Mouse (Mus musculus) ES-Bruce4 (cell line): ENCODE measurements at regions not wholly inside any gene's neighbourhood (a gene's known extent, or its start where the extent isn't known, plus 50 kb on each side); places are given as distances from the start of the nearest gene placed in this dataset.

ENCODE experiments used
- CTCF ChIP-seq: IDR thresholded peaks from one replicate; pipeline ENCODE4 v1.8.1; 2011; ENCODE audit warnings: low read depth, low read length
- EP300 ChIP-seq: IDR thresholded peaks from 2 replicates; pipeline ENCODE4 v1.6.1; 2011; ENCODE audit warnings: low read depth, low read length; ENCODE audit not compliant: insufficient read depth
- POLR2A ChIP-seq: IDR thresholded peaks from one replicate; pipeline ENCODE4 v1.8.1; 2011; ENCODE audit warnings: low read length; ENCODE audit not compliant: insufficient read depth

DNA sequence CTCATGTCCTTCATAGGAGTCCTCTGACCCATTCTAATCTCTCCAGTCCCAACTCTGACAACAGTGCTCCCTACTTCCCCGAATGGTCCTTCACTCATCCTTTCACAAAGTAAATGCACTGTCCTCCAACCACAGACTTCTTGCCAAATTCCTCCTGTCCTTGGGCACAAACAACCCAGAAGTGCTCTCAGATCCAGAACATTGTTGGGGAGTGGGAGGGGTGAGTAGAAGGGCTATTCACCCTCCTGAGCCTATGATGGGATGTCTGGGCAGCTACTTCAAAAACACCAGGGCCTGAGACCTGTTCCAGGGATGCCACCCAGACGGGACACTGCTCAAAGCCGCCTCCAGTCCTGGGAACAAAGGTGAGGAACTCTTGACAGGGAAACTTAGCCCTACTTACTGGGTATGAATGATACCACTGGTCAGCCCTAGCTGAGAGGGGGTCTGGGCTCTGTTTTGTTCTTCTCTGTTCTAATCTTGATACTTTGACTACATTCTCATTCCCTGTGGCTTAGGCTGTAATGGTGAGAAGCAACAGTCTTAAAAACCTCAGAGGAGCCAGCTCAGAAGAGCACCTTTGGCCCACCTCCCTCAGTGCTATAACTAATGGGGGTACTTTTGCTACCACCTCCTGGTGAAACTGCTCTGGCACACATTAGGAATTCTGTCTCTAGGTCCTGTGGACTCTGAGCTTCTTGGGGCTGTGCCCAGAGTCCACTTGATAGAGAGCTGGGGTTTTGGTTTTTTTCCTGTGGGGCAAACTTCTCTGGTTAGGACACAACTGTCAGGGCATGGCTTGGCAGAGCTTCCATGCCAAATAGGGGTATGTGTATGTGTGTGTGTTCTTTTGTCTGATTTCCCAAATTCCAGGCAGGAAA lies 143.2 kb downstream of the Zfp36l1 start:
- TF ChIP-seq POLR2A (no peak), CTCF (no peak), EP300 (no peak)
